Mouse (Mus musculus): Measurements from ENCODE around the gene Serp1.
A peak's percentile ranks its signal among the peaks of the same experiment; 100 is the strongest.
"Not testable (repeated sequence)": the region's sequence is repeated elsewhere in the genome, so short reads cannot be mapped to it uniquely, and the experiment has no call there.

Gene Serp1

GRCm38 (mm10) chr3:58508020-58508750 is 17.5 kb downstream of the Serp1 start:
- no peak for DNase-seq (ENCODE audit: low read depth, low spot score)

DNA sequence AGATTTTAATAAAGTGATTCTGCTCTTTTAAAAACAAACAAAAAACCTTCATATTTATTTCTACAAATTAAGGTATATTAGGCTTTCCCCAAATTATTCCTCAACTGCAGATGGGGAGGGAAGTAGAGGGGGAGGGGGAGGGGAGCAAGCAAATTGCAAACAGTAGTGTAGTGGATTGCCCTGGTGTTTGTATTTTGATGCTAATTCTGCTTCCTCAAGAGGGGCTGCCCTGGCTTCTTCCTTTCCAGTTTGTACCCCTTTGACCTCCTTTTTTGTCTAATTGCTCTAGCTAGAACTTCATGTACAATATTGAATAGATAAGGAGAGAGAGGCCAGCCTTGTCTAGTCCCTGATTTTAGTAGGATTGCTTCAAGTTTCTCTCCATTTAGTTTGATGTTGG is 21.0 kb downstream of the Serp1 start:
- no peak for DNase-seq (ENCODE audit: low read depth, low spot score)

GRCm38 (mm10) chr3:58503720-58504333 is 21.9 kb downstream of the Serp1 start:
- no peak for DNase-seq (ENCODE audit: low read depth, low spot score)

DNA sequence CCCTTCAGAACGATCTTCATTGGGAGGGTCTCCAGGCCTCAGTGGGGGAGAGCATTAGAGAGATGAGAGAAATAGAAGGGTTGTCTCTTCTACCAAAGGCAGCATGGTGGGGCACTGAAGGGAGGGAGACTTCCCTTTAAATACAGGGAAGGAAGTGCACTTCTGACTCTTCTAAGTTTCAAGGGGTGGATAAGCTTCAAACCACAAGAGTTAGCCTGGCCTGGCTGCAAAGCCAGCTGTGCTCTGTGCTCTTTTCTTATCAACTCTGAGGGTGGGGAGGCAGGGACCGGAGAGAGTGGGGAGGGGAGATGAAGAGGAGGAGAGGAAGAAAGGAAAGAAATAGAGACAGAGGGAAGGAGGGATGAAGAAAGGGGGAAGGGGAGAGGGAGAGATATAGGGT is 23.7 kb downstream of the Serp1 start:
- no peak for DNase-seq (ENCODE audit: low read depth, low spot score)

GRCm38 (mm10) chr3:58493621-58494020 is 32.1 kb downstream of the Serp1 start:
- DNase-seq (ENCODE audit: low read depth, low spot score): peak; percentile 22

- DNase-seq (ENCODE audit: low read depth, low spot score): peak; percentile 74
Measured at GRCm38 (mm10) chr3:58490787-58491186, 34.9 kb downstream of the Serp1 start.

DNA sequence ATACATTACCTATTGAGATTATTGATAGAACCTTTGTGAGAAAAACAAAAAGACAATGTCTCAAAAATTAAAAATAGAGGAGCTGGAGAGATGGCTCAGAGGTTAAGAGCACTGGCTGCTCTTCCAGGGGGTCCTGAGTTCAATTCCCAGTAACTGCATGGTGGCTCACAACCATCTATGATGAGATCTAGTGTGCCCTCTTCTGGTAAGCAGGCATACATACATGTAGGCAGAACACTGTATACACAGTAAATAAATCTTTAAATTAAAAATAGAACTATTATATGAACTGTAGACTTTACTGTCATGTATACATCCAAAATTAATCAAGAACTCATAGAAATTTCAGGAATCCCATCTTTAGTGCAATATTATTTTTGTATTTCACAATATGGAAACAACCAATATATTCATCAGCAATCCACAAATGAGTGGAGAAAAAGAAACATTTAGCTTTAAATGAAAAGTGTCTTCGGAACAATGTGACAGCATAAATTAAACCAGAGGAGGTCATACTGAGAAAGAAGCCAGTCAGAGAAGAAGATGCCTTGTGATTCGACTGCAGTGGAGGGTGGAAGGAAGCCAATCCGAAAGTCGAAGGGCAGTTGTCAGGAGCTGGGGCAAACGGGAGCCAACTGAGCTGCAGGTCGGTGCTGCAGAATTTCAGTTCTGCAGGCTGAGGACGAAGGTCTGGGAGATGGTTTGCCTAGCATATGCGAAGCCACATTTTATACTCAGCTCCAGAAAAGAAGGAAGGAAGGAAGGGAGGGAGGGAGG is 37.5 kb downstream of the Serp1 start:
- DNase-seq (ENCODE audit: low read depth, low spot score): peak; percentile 29

- DNase-seq (ENCODE audit: low read depth, low spot score): peak; percentile 38
Measured at GRCm38 (mm10) chr3:58487121-58487520, 38.6 kb downstream of the Serp1 start.

GRCm38 (mm10) chr3:58485883-58486282 is 39.8 kb downstream of the Serp1 start:
- peak; percentile 24 for DNase-seq (ENCODE audit: low read depth, low spot score)

GRCm38 (mm10) chr3:58478755-58479455 is 46.8 kb downstream of the Serp1 start:
- no peak for DNase-seq (ENCODE audit: low read depth, low spot score)

- DNase-seq (ENCODE audit: low read depth, low spot score): not testable (repeated sequence)
Measured at GRCm38 (mm10) chr3:58475298-58475697, 50.4 kb downstream of the Serp1 start.

All from 3T3-L1 (cell line).